Mouse (Mus musculus): Measurements from ENCODE around the gene Mettl17. TPM values are rescaled to one million over a fixed set of nuclear protein-coding genes. Genes with fewer than 3 reads are reported as not detected.

The Mettl17 gene
- total and polyA plus RNA-seq, 2 experiments from 2014 or later: 41.9 to 61.8 TPM

GRCm38 (mm10) chr14:51939005-51939404 lies 54.4 kb downstream of the Mettl17 start:
- ATAC-seq (no peak), DNase-seq (ENCODE audit: low spot score) (no peak)
- Histone ChIP-seq H3K36me3 (ENCODE audit: insufficient read depth, low read length) (no peaks in the 10 kb centered on the region), H3K27ac (no peak overlapping the region), H3K4me2 (ENCODE audit: low read depth, low read length) (no peak overlapping the region), H3K9ac (replicated peaks; ENCODE audit: low read length) (no peak overlapping the region), H3K4me3 (ENCODE audit: low read length) (no peak overlapping the region), H3K4me1 (ENCODE audit: insufficient read depth, low read length) (no peaks in the 10 kb centered on the region), H3K9me3 (ENCODE audit: low read length) (no peaks in the 10 kb centered on the region; the same call in 1 of the 2 replicates), H3K27me3 (ENCODE audit: insufficient read depth, low read length) (no peaks in the 10 kb centered on the region)
- 89% methylated on average over 9 of the region's 9 CpGs for WGBS
- no peak for TF ChIP-seq CTCF (IDR thresholded peaks at IDR 0.05; ENCODE audit: low read depth)

DNA sequence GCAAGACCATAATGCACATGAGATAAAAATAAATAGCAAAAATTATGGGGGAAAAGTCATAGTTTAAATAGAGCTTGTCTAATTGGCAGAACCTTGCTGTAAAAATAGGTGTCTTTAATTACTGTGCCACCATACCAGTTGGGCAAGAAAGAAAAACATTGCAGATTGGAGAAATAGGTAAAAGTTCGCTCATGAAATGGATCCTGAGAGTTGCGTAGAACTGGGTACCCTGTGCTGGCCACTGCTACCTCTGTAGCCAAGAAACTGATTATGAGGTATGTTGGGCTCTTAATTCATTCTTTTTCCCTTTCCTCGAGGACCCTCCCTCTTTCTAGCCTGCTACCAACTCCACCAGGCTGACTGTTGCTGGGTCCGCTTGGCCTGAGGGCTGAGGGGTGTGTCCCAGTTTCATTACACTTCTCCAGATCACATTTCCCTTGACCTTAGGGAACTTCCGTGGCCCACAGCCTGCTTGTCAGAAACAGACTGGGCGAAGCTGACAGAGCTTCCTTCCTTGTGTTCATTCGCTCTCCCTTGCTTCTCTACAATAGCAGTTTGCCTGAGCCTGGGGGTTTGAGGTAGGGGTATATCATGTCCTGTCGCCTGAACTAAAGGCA lies 56.4 kb downstream of the Mettl17 start:
- ATAC-seq (no peak), DNase-seq (ENCODE audit: low spot score) (no peak)
- Histone ChIP-seq H3K4me1 (ENCODE audit: insufficient read depth, low read length) (no peaks in the 10 kb centered on the region), H3K27ac (no peak overlapping the region), H3K9me3 (ENCODE audit: low read length) (no peaks in the 10 kb centered on the region; the same call in 1 of the 2 replicates), H3K9ac (replicated peaks; ENCODE audit: low read length) (no peak overlapping the region), H3K36me3 (ENCODE audit: insufficient read depth, low read length) (no peaks in the 10 kb centered on the region), H3K27me3 (ENCODE audit: insufficient read depth, low read length) (no peaks in the 10 kb centered on the region), H3K4me3 (ENCODE audit: low read length) (no peak overlapping the region), H3K4me2 (ENCODE audit: low read depth, low read length) (no peak overlapping the region)
- TF ChIP-seq CTCF (IDR thresholded peaks at IDR 0.05; ENCODE audit: low read depth): no peak
- 41% methylated on average over 8 of the region's 8 CpGs for WGBS

DNA sequence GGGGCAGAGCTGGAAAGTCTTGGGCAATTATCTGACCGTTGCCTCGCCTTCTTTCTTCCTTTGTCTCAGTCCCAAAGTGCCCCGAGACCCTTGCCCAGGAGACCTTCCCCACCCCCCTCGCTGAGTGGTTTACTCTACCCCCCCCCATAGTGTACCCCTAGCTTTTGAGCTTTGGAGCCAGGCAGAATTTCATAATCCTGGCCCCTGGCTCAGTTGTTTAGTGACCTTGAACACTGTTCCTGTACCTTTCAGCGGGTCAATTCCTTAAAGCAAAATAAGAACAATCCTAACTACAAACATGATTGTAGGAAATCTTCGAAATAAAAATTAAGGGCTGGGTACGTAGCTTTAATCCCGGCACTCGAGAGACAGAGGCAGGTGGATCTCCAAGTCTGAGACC lies 56.9 kb downstream of the Mettl17 start:
- Histone ChIP-seq H3K4me3 (ENCODE audit: low read length) (no peak overlapping the region), H3K27ac (no peak overlapping the region), H3K9me3 (ENCODE audit: low read length) (no peaks in the 10 kb centered on the region; the same call in 1 of the 2 replicates), H3K36me3 (ENCODE audit: insufficient read depth, low read length) (no peaks in the 10 kb centered on the region), H3K4me1 (ENCODE audit: insufficient read depth, low read length) (no peaks in the 10 kb centered on the region), H3K27me3 (ENCODE audit: insufficient read depth, low read length) (no peaks in the 10 kb centered on the region), H3K4me2 (ENCODE audit: low read depth, low read length) (no peak overlapping the region), H3K9ac (replicated peaks; ENCODE audit: low read length) (no peak overlapping the region)
- no peak for TF ChIP-seq CTCF (IDR thresholded peaks at IDR 0.05; ENCODE audit: low read depth)
- DNase-seq (ENCODE audit: low spot score): no peak
- WGBS: 60% methylated on average over 9 of the region's 9 CpGs
- ATAC-seq: no peak

DNA sequence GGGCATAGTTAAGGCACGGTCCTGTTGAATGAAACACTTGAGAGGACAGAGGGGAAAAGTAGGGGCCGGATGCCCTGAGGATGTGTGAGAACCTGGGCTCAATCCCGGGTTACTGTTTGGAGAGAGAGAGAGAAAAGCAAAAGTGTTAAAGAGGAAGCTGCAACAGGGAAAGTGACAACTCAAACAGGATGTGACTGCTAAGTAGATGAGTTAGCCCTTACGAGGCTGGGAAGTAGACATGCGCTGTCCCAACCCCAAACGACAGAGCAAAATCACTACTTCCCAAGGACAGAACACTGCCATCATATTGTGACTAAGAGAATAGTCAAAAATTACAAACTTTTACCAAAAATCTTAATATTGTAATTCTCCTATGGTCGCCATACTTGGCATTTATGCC lies 57.6 kb downstream of the Mettl17 start:
- Histone ChIP-seq H3K9ac (replicated peaks; ENCODE audit: low read length) (no peak overlapping the region), H3K9me3 (ENCODE audit: low read length) (no peaks in the 10 kb centered on the region; the same call in 1 of the 2 replicates), H3K4me3 (ENCODE audit: low read length) (no peak overlapping the region), H3K27ac (no peak overlapping the region), H3K4me2 (ENCODE audit: low read depth, low read length) (no peak overlapping the region), H3K36me3 (ENCODE audit: insufficient read depth, low read length) (no peaks in the 10 kb centered on the region), H3K27me3 (ENCODE audit: insufficient read depth, low read length) (no peaks in the 10 kb centered on the region), H3K4me1 (ENCODE audit: insufficient read depth, low read length) (no peaks in the 10 kb centered on the region)
- ATAC-seq (no peak), DNase-seq (ENCODE audit: low spot score) (no peak)
- WGBS: 70% methylated on average over 7 of the region's 7 CpGs
- no peak for TF ChIP-seq CTCF (IDR thresholded peaks at IDR 0.05; ENCODE audit: low read depth)

Small RNA genes lying within 50 kb of the gene (microRNA-seq; reads per million reads assigned to microRNA genes)
- 0 reads per million in 2 experiments for gene Gm27375

Other genes starting within 250 kb of the Mettl17 start
- not detected in 2 replicates for gene Gm4181, start 249.2 kb upstream of the Mettl17 start, total RNA-seq (2014; rRNA removed)
- gene Gm4181, start 249.2 kb upstream of the Mettl17 start, polyA plus RNA-seq (2015; fragmentation: Nextera tagmentation; extraction: Ambion mirVana): not detected in 2 replicates
- gene Gm17079, start 189.4 kb upstream of the Mettl17 start, total RNA-seq (2014; rRNA removed): not detected in 2 replicates
- not detected in 2 replicates for gene Gm17079, start 189.4 kb upstream of the Mettl17 start, polyA plus RNA-seq (2015; fragmentation: Nextera tagmentation; extraction: Ambion mirVana)
- gene Gm5800, start 167.7 kb upstream of the Mettl17 start, total RNA-seq (2014; rRNA removed): not detected in 2 replicates
- gene Gm5800, start 167.7 kb upstream of the Mettl17 start, polyA plus RNA-seq (2015; fragmentation: Nextera tagmentation; extraction: Ambion mirVana): not detected in 2 replicates
- not detected in 2 replicates for gene Ang4, start 111.3 kb upstream of the Mettl17 start, total RNA-seq (2014; rRNA removed)
- gene Ang4, start 111.3 kb upstream of the Mettl17 start, polyA plus RNA-seq (2015; fragmentation: Nextera tagmentation; extraction: Ambion mirVana): not detected in 2 replicates
- gene AY358078, start 84.8 kb upstream of the Mettl17 start, total RNA-seq (2014; rRNA removed): not detected in 2 replicates
- gene AY358078, start 84.8 kb upstream of the Mettl17 start, polyA plus RNA-seq (2015; fragmentation: Nextera tagmentation; extraction: Ambion mirVana): not detected in 2 replicates
- not detected in 2 replicates for gene Ear6, start 31.1 kb upstream of the Mettl17 start, total RNA-seq (2014; rRNA removed)
- not detected in 2 replicates for gene Ear6, start 31.1 kb upstream of the Mettl17 start, polyA plus RNA-seq (2015; fragmentation: Nextera tagmentation; extraction: Ambion mirVana)
- 0.89 and 2.4 TPM in 2 replicates for gene Slc39a2, start 8.0 kb downstream of the Mettl17 start, total RNA-seq (2014; rRNA removed)
- 0.61 and 0.64 TPM in 2 replicates for gene Slc39a2, start 8.0 kb downstream of the Mettl17 start, polyA plus RNA-seq (2015; fragmentation: Nextera tagmentation; extraction: Ambion mirVana)
- 514 and 732 TPM in 2 replicates for gene Ndrg2, start 29.3 kb downstream of the Mettl17 start, total RNA-seq (2014; rRNA removed)
- gene Ndrg2, start 29.3 kb downstream of the Mettl17 start, polyA plus RNA-seq (2015; fragmentation: Nextera tagmentation; extraction: Ambion mirVana): 543 and 625 TPM in 2 replicates
- gene Tppp2, start 33.6 kb downstream of the Mettl17 start, total RNA-seq (2014; rRNA removed): not detected in 2 replicates
- not detected in 2 replicates for gene Tppp2, start 33.6 kb downstream of the Mettl17 start, polyA plus RNA-seq (2015; fragmentation: Nextera tagmentation; extraction: Ambion mirVana)
- not detected in 2 replicates for gene Rnase13, start 37.9 kb downstream of the Mettl17 start, total RNA-seq (2014; rRNA removed)
- gene Rnase13, start 37.9 kb downstream of the Mettl17 start, polyA plus RNA-seq (2015; fragmentation: Nextera tagmentation; extraction: Ambion mirVana): not detected in 2 replicates
- 113 and 124 TPM in 2 replicates for gene Arhgef40, start 99.9 kb downstream of the Mettl17 start, total RNA-seq (2014; rRNA removed)
- 56.4 and 61.8 TPM in 2 replicates for gene Arhgef40, start 99.9 kb downstream of the Mettl17 start, polyA plus RNA-seq (2015; fragmentation: Nextera tagmentation; extraction: Ambion mirVana)
- not detected in 2 replicates for gene Tmem253, start 130.8 kb downstream of the Mettl17 start, total RNA-seq (2014; rRNA removed)
- gene Tmem253, start 130.8 kb downstream of the Mettl17 start, polyA plus RNA-seq (2015; fragmentation: Nextera tagmentation; extraction: Ambion mirVana): 0.51 and 0.53 TPM in 2 replicates
- 91.7 and 98.7 TPM in 2 replicates for gene Zfp219, start 135.9 kb downstream of the Mettl17 start, total RNA-seq (2014; rRNA removed)
- 25.8 and 31.0 TPM in 2 replicates for gene Zfp219, start 135.9 kb downstream of the Mettl17 start, polyA plus RNA-seq (2015; fragmentation: Nextera tagmentation; extraction: Ambion mirVana)
- not detected in 2 replicates for gene Olfr221, start 157.6 kb downstream of the Mettl17 start, total RNA-seq (2014; rRNA removed)
- gene Olfr221, start 157.6 kb downstream of the Mettl17 start, polyA plus RNA-seq (2015; fragmentation: Nextera tagmentation; extraction: Ambion mirVana): not detected in 2 replicates
- 69.5 and 78.6 TPM in 2 replicates for gene Hnrnpc, start 219.2 kb downstream of the Mettl17 start, total RNA-seq (2014; rRNA removed)
- 285 and 291 TPM in 2 replicates for gene Hnrnpc, start 219.2 kb downstream of the Mettl17 start, polyA plus RNA-seq (2015; fragmentation: Nextera tagmentation; extraction: Ambion mirVana)
- gene Rpgrip1, start 225.9 kb downstream of the Mettl17 start, total RNA-seq (2014; rRNA removed): 2.9 and 10.9 TPM in 2 replicates
- gene Rpgrip1, start 225.9 kb downstream of the Mettl17 start, polyA plus RNA-seq (2015; fragmentation: Nextera tagmentation; extraction: Ambion mirVana): 53.4 and 53.7 TPM in 2 replicates

All from hindbrain, postnatal 0 days (tissue).